Mouse (Mus musculus) CH12.LX (cell line): ENCODE data around the gene Zbtb11.
A peak's percentile ranks its signal among the peaks of the same experiment; 100 is the strongest.

Source experiments
- CHD1 ChIP-seq: IDR thresholded peaks from 2 replicates; pipeline ENCODE4 v1.6.1; 2012; ENCODE audit warnings: low read depth, low read length, improper control_type of control experiment, inconsistent platforms
- CHD2 ChIP-seq: IDR thresholded peaks from 2 replicates; pipeline ENCODE4 v1.6.1; 2011; ENCODE audit warnings: low read length, improper control_type of control experiment
- CTCF ChIP-seq, 2 experiments: IDR thresholded peaks in 1 of 2; conservative IDR thresholded peaks in 1 of 2; 2 replicates each; pipeline ENCODE4 v1.5.1; 2011 to 2012; ENCODE audit warnings: low read depth in 2 of 2, low read length in 2 of 2, improper control_type of control experiment in 1 of 2, inconsistent platforms in 1 of 2, mild to moderate bottlenecking in 1 of 2, moderate library complexity in 1 of 2
- MAX ChIP-seq: IDR thresholded peaks from 2 replicates; pipeline ENCODE4 v1.6.1; 2011; ENCODE audit warnings: low read length, improper control_type of control experiment
- MAZ ChIP-seq: IDR thresholded peaks from 2 replicates; pipeline ENCODE4 v1.6.1; 2012; ENCODE audit warnings: low read depth, mild to moderate bottlenecking, inconsistent platforms, low read length, improper control_type of control experiment, moderate library complexity
- MEF2A ChIP-seq: IDR thresholded peaks from 2 replicates; pipeline ENCODE4 v1.6.1; 2014; ENCODE audit warnings: low read depth, mild to moderate bottlenecking, inconsistent platforms, low read length, improper control_type of control experiment, borderline replicate concordance
- MXI1 ChIP-seq: IDR thresholded peaks from 2 replicates; pipeline ENCODE4 v1.6.1; 2011; ENCODE audit warnings: mild to moderate bottlenecking, low read depth, low read length, improper control_type of control experiment
- PAX5 ChIP-seq: IDR thresholded peaks from 2 replicates; pipeline ENCODE4 v1.6.1; 2012; ENCODE audit warnings: low read length, inconsistent platforms, mixed read lengths
- POLR2A ChIP-seq: IDR thresholded peaks from 2 replicates; pipeline ENCODE4 v1.6.1; 2011; ENCODE audit warnings: low read depth, mild to moderate bottlenecking, improper control_type of control experiment, low read length
- SIN3A ChIP-seq: IDR thresholded peaks from 2 replicates; pipeline ENCODE4 v1.6.1; 2012; ENCODE audit warnings: low read length, improper control_type of control experiment, inconsistent platforms
- TCF12 ChIP-seq: IDR thresholded peaks from 2 replicates; pipeline ENCODE4 v1.6.1; 2014; ENCODE audit warnings: low read depth, mild to moderate bottlenecking, inconsistent platforms, low read length, improper control_type of control experiment
- UBTF ChIP-seq: IDR thresholded peaks from 2 replicates; pipeline ENCODE4 v1.6.1; 2012; ENCODE audit warnings: low read depth, mild to moderate bottlenecking, inconsistent platforms, low read length, improper control_type of control experiment, moderate library complexity
- USF1 ChIP-seq: IDR thresholded peaks from 2 replicates; pipeline ENCODE4 v1.6.1; 2014; ENCODE audit warnings: low read depth, mild to moderate bottlenecking, inconsistent platforms, low read length, improper control_type of control experiment
- ZMIZ1 ChIP-seq: IDR thresholded peaks from 2 replicates; pipeline ENCODE4 v1.6.1; 2012; ENCODE audit warnings: low read depth, mild to moderate bottlenecking, inconsistent platforms, low read length, improper control_type of control experiment

DNA sequence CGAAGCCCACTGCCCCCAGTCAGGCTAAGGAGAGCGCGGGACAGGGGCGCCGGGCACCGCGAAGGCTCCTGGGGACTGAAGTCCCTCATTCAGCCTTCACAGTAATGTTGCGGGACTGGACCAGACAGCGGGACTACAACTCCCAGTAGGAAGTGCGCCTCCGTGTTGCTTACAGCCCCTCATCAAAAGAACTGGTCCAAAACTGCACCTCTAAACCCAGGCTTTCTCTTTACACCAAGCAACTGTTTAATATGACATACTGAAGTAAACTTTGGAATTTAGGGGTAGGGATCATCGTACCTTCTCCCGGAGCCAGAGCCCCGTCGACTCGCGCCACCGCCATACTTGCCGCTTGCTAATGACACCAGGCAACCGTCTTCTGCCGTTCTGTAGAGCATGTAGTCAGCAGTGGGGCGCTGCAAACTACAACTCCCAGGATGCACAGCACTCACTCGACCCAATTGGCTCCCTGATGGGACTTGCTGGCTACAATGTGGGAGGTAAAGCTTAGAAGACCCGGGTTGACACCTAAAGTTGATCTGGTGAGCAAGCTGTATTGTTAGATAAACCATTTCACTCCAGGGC is 39.1 kb upstream of the Zbtb11 start, which contains the start of gene Cep97:
- TF ChIP-seq PAX5 = no peak
- TF ChIP-seq UBTF = no peak
- peak; percentile 90 for TF ChIP-seq MXI1
- TF ChIP-seq MEF2A = no peak
- peak; percentile 74 for TF ChIP-seq MAX
- peak; percentile 69; the same call in 1 of the 2 replicates for TF ChIP-seq MAZ
- TF ChIP-seq CTCF (conservative IDR thresholded peaks at IDR 0.05 in 1 of 2, IDR thresholded peaks at IDR 0.05 in 1 of 2; ENCODE audit: low read depth in 2 of 2, low read length in 2 of 2) = no peak
- no peak for TF ChIP-seq CHD1
- no peak for TF ChIP-seq ZMIZ1
- TF ChIP-seq CHD2 = no peak
- peak; percentile 79 for TF ChIP-seq POLR2A
- peak; percentile 49; the same call in 1 of the 2 replicates for TF ChIP-seq TCF12
- peak; percentile 70 for TF ChIP-seq SIN3A
- no peak for TF ChIP-seq USF1
